Mouse (Mus musculus): ENCODE measurements around the gene Aqp12. TPM values are rescaled to one million over a fixed set of nuclear protein-coding genes. Genes with fewer than 3 reads are reported as not detected.
"Not testable (repeated sequence)": the region's sequence is repeated elsewhere in the genome, so short reads cannot be mapped to it uniquely, and the experiment has no call there.

The Aqp12 gene
- total RNA-seq (2017) = not detected in 2 replicates

GRCm38 (mm10) chr1:93006061-93006460, at the start of gene Aqp12:
Gene Aqp12 (plus strand): TSS chr1:93006334.
- no peak for ATAC-seq (replicated peaks; ENCODE audit: low read depth, poor library complexity, severe bottlenecking)

GRCm38 (mm10) chr1:92956571-92957335, 49.4 kb upstream of the Aqp12 start:
- peak; percentile 62; the same call in 1 of the 2 replicates for ATAC-seq (replicated peaks; ENCODE audit: low read depth, poor library complexity, severe bottlenecking)

- ATAC-seq (replicated peaks; ENCODE audit: low read depth, poor library complexity, severe bottlenecking) = no peak
These were observed 47.1 kb upstream of the Aqp12 start for GRCm38 (mm10) chr1:92958999-92959398.

GRCm38 (mm10) chr1:92970791-92971190, 35.3 kb upstream of the Aqp12 start:
- ATAC-seq (replicated peaks; ENCODE audit: low read depth, poor library complexity, severe bottlenecking) = not testable (repeated sequence)

GRCm38 (mm10) chr1:92971879-92972795, 34.0 kb upstream of the Aqp12 start:
- peak; percentile 72 for ATAC-seq (replicated peaks; ENCODE audit: low read depth, poor library complexity, severe bottlenecking)

GRCm38 (mm10) chr1:92972854-92973253, 33.3 kb upstream of the Aqp12 start:
- ATAC-seq (replicated peaks; ENCODE audit: low read depth, poor library complexity, severe bottlenecking) = peak; percentile 89

GRCm38 (mm10) chr1:92976141-92976566, 30.0 kb upstream of the Aqp12 start:
- ATAC-seq (replicated peaks; ENCODE audit: low read depth, poor library complexity, severe bottlenecking) = no peak

- no peak for ATAC-seq (replicated peaks; ENCODE audit: low read depth, poor library complexity, severe bottlenecking)
These were observed 27.5 kb upstream of the Aqp12 start for GRCm38 (mm10) chr1:92978645-92979044.

- ATAC-seq (replicated peaks; ENCODE audit: low read depth, poor library complexity, severe bottlenecking) = no peak
These were observed 27.0 kb upstream of the Aqp12 start for GRCm38 (mm10) chr1:92979073-92979602.

- ATAC-seq (replicated peaks; ENCODE audit: low read depth, poor library complexity, severe bottlenecking) = no peak
These were observed 24.9 kb upstream of the Aqp12 start for GRCm38 (mm10) chr1:92981056-92981845.

- no peak for ATAC-seq (replicated peaks; ENCODE audit: low read depth, poor library complexity, severe bottlenecking)
These were observed 23.1 kb upstream of the Aqp12 start for GRCm38 (mm10) chr1:92982931-92983605.

GRCm38 (mm10) chr1:92984999-92985398, 21.1 kb upstream of the Aqp12 start:
- ATAC-seq (replicated peaks; ENCODE audit: low read depth, poor library complexity, severe bottlenecking) = peak; percentile 42; the same call in 1 of the 2 replicates

- no peak for ATAC-seq (replicated peaks; ENCODE audit: low read depth, poor library complexity, severe bottlenecking)
These were observed 17.2 kb upstream of the Aqp12 start for GRCm38 (mm10) chr1:92988894-92989293.

- ATAC-seq (replicated peaks; ENCODE audit: low read depth, poor library complexity, severe bottlenecking) = no peak
These were observed 16.2 kb upstream of the Aqp12 start for GRCm38 (mm10) chr1:92989891-92990290.

- ATAC-seq (replicated peaks; ENCODE audit: low read depth, poor library complexity, severe bottlenecking) = peak; percentile 56; the same call in 1 of the 2 replicates
These were observed 13.8 kb upstream of the Aqp12 start for GRCm38 (mm10) chr1:92992214-92992855.

- no peak for ATAC-seq (replicated peaks; ENCODE audit: low read depth, poor library complexity, severe bottlenecking)
These were observed 13.3 kb upstream of the Aqp12 start for GRCm38 (mm10) chr1:92992880-92993279.

- ATAC-seq (replicated peaks; ENCODE audit: low read depth, poor library complexity, severe bottlenecking) = no peak
These were observed 3.1 kb downstream of the Aqp12 start for GRCm38 (mm10) chr1:93009196-93009595.

GRCm38 (mm10) chr1:93010731-93011130, 4.6 kb downstream of the Aqp12 start:
- 0 out of 2 replicates have a peak, but pooled peaks have one; percentile 37 for ATAC-seq (replicated peaks; ENCODE audit: low read depth, poor library complexity, severe bottlenecking)

GRCm38 (mm10) chr1:93012103-93012585, 6.0 kb downstream of the Aqp12 start:
- ATAC-seq (replicated peaks; ENCODE audit: low read depth, poor library complexity, severe bottlenecking) = no peak

All from common myeloid progenitor, adult 5-6 weeks (primary cell).